Mouse (Mus musculus) heart, postnatal 25 days (tissue): ENCODE results near the gene Fsd2. TPM values are rescaled to one million over a fixed set of nuclear protein-coding genes. Genes with fewer than 3 reads are reported as not detected.

Source experiments
- DNase-seq: peaks from one replicate; pipeline ENCODE4 v3.0.0; 2022; ENCODE audit warnings: low spot score
- intact Hi-C: fragments of 180-260 bp; cut with DNase I; formaldehyde crosslinking; loops from one replicate; pipeline ENCODE4 v1.15.1; 2025
- total RNA-seq, 2 experiments: library from RNA; stranded (reverse); gene quantifications; 2 replicates each; pipeline ENCODE4 v1.2.3; 2021

The Fsd2 gene
- total RNA-seq, 2 experiments from 2014 or later: 300 to 302 TPM

- intact Hi-C loops: no loop called here
- no peak for DNase-seq
These were observed 69.6 kb downstream of the Fsd2 start for GRCm38 (mm10) chr7:81497171-81497570.

GRCm38 (mm10) chr7:81493331-81494021 lies 73.3 kb downstream of the Fsd2 start, which contains the start of gene Ap3b2:
TSS of gene Ap3b2 (minus strand) at chr7:81493925.
- intact Hi-C loops: no loop called here
- DNase-seq: no peak

GRCm38 (mm10) chr7:81492628-81493027 lies 74.1 kb downstream of the Fsd2 start:
- no peak for DNase-seq
- intact Hi-C loops: no loop called here

- intact Hi-C loops: no loop called here
- DNase-seq: no peak
These were observed 77.1 kb downstream of the Fsd2 start for GRCm38 (mm10) chr7:81489649-81490048.

Other genes starting within 250 kb of the Fsd2 start
- 100 to 1,000 TPM; 798 to 858 TPM for gene Rps17, start 221.7 kb downstream of the Fsd2 start, total RNA-seq
- 10 to 100 TPM in 1 of 2 experiments, 1 to 10 TPM in 1; 7.0 to 12.3 TPM for gene Cpeb1, start 111.5 kb downstream of the Fsd2 start, total RNA-seq
- gene Ap3b2, start 73.0 kb downstream of the Fsd2 start, total RNA-seq: not detected
- gene BC048679, start 68.7 kb downstream of the Fsd2 start, total RNA-seq: not detected
- 1 to 10 TPM; 8.2 to 9.4 TPM for gene Whamm, start 4.3 kb upstream of the Fsd2 start, total RNA-seq
- gene Homer2, start 140.6 kb upstream of the Fsd2 start, total RNA-seq: 100 to 1,000 TPM; 102 to 112 TPM
- 10 to 100 TPM; 30.0 to 31.1 TPM for gene Ramac, start 196.0 kb upstream of the Fsd2 start, total RNA-seq
- 10 to 100 TPM; 21.8 to 28.5 TPM for gene 3110040N11Rik, start 222.5 kb upstream of the Fsd2 start, total RNA-seq